Mouse (Mus musculus): ENCODE data around the gene Tmem206.

Tmem206 gene

DNA sequence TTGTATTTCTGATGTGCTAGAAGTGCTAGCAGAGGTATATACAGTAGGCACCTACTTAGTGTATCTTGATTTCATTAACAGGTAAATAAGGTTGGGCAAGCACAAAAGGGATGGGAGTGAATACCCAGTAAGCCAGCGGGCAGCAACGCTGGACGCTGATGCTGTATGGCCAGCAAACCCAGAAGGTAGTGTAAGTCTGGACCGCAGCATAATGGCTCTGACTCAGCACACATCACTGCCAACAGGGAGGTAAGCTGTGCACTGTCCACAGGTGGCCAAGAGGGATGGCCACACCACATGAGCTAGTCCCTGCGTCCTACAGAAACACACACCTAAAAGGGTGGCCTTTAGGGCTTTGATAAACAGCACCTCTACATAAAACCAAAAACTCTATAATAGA, 24.6 kb downstream of the Tmem206 start:
- ATAC-seq (ENCODE audit: low TSS enrichment) = no peak

DNA sequence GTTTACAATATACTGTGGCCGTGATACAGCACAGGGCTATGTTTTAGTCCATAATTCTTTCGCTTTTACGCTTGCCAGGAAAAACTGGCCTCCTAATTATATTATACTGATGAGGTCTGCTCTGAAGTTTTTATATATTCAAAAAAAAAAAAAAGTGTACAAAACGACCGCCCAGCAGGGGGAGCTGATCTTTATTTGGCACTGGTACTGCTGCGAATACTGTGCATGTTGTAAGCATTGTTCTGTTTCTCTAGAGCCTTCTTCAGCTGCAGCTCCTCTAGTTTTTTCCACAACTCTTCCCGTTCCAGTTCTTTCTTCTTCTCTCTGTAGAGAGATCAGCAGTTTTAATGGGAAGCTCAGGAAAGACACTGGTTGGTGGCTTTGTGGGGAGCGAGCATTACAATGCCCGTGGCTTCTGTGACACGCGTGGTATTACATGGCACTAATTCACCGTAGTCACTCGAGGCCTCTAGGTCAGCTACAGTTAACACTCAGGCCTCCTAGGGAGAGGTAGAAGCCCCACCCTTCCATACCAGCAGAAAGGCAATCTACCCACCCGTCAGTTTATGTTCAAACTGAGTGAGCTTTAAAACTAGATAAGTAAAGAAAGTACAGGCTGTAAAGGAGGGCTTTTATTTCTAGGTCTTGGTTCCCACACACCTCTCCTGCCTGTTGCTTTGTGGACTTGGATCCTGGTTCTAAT, 27.2 kb downstream of the Tmem206 start:
- peak; percentile 47; the same call in 1 of the 2 replicates for ATAC-seq (ENCODE audit: low TSS enrichment)

DNA sequence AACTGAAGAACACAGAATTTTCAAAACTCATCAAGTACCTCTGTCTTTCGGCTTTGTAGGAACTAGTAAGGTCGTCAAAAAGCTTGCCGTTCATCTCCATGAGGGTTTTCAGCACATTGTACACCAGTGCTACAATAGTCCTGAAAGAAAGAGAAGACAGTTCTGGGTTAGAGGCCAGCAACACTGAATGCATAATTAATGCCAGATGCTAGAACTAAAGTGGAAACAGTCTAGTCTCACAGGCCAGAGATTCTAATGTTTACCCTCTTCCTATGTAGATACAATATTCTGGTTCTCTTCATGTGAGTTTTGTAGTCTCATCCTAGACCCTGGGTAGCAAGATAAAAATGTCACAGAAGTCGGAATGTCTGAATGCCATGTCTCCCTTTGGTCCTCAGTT, 28.1 kb downstream of the Tmem206 start:
- ATAC-seq (ENCODE audit: low TSS enrichment) = no peak

DNA sequence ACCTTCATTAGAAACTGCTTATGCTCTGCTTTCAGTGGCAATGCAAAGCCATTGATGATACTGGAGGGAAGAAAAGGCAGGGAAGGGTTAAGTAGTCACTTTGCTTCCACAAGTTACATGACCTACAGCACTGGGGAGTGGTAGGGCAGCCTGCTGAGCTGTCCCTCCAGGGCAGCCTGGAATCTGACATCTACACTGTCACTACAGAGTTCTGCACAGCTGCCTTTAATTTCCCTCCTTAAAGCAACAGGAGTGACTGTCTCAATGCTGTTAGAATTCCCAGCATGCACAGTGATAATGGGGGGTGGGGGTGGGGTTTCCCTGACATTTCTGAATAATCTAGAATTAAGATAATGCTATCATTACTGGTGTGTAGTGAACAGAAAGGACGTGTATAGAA, 31.2 kb downstream of the Tmem206 start:
- no peak for ATAC-seq (ENCODE audit: low TSS enrichment)

DNA sequence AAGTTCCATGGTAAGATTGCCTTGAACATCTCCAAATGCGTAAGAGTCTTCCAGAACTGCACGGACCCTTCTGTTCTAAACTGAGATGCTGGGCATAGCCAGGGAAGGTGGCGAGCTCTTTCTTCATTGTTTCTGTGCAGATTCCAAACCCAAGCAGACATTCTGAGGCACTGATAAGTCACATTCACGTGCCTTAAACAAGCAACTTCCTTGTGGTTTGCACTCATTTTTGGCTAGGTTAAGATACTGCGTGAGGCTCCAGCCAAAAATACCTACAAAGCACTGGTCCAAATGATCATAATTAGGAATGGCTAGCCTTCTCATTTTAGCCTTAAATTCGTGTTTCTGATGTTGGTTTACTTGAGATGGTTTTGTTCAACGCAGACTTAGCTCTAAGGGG, 33.8 kb downstream of the Tmem206 start:
- ATAC-seq (ENCODE audit: low TSS enrichment) = no peak

DNA sequence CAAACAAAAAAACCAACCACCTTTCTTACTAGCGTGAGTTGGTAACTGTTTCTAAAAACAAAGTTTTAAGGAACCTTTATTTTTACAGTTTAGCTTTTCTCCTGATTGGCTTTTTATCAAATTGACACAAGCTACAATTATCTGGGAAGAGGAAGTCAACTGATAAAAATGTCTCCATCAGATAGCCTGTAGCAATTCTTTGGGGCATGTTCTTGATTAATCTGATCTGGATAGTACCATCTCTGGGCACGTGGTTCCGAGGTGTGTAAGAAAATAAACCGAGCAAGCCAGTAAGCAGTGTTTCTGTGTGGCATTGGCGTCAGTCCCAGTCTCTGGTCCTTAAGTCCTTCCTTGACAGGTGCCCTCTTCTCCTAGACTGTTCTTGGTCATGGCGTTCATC, 36.7 kb downstream of the Tmem206 start:
- ATAC-seq (ENCODE audit: low TSS enrichment) = no peak

DNA sequence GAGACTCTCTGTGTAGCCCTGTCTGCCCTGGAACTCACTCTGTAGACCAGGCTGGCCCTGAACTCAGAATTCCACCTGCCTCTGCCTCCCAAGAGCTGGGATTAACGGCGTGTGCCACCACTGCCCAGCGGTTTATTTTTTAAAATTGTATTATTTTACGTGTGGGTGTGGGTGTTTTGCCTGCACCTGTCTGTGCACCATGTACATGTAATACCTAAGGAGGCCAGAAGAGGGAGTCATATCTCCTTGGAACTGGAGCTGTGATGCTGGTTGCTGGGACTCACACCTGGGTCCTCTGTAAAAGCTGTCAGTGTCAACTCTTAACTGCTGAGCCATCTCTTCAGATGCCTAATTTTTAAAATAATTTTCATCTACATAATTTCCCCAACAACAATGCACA, 38.8 kb downstream of the Tmem206 start:
- ATAC-seq (ENCODE audit: low TSS enrichment) = no peak

DNA sequence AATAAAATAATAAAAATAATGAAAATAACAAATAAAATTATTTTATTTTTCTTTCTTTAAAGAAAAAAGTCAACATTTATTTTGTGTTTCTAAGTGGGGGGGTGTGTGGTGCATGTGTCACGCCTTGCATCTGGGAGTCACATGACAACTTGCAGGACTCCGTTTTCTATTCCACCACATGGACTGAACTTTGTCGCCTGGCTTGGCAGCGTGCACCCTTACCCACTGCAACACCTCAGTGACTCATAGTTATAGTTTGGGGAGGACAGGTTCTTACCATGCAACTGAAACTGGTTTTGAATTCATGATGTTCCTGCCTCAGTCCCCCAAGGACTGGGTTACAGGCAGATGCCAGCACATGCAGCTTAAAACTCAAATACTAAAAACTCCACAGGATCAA, 42.5 kb downstream of the Tmem206 start:
- no peak for ATAC-seq (ENCODE audit: low TSS enrichment)

DNA sequence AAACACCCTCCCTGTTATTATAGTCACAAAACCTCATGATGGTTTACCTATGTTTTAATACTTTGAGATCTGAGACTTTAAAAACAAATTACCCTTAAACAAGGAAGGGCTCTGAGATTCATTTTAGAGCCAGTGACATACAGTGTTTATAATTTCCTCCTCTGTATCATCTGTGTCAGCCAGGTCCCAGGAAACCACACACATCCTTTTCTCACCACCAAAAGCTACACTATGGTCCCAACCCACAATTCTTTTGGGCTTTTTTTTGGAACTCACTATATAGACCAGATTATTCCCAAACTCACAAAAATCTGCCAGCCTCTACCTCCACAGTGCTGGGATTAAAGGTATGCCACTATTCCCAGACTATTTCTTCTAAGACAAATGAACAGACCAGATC, 43.4 kb downstream of the Tmem206 start:
- no peak for ATAC-seq (ENCODE audit: low TSS enrichment)

DNA sequence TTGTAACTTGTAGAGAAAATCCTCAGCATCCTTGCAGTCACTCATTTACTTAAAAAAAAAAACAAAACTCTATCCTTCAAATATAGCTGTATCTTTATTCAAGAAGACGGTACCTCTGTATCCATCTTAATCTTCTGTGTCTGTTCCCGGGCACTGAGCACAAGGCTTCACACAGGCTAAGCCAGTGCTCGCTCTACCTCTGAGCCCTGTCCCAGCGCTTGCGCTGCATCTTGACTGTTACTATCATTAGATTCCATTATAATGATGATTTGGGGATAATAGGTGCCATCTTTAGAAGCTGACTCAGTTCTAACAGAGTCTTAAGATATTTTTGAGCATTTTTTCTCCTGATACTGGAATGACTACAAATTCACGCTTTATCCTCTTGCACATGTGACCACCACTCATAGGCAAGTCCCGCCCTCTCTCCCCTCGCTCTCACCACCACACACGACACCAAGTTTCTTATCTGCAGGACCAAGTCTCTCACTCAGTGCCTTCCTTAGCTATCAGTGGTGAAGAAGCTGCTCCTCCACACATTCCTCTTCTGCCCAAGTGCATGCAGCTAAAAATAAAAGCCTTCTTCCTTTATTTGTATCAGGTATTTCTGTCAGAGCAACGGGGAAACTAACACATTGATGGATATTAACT, 49.4 kb downstream of the Tmem206 start:
- peak; percentile 31 for ATAC-seq (ENCODE audit: low TSS enrichment)

DNA sequence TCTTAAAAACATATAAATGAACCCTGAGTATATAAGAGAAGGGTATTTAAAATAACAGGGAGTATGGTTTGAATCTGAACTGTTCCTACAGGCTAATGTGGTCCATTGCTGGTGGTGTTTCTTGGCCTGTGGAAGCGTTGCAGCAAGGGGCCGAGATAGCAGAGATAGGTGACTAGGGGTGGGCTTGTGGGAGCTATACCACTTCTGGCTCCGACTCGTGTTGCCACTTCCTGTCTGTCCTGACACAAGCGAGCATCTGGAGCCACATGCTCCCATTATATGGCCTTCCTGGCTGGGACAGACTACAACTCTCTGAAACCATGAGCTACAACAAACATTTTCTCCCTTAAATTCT, 49.9 kb downstream of the Tmem206 start:
- no peak for ATAC-seq (ENCODE audit: low TSS enrichment)

DNA sequence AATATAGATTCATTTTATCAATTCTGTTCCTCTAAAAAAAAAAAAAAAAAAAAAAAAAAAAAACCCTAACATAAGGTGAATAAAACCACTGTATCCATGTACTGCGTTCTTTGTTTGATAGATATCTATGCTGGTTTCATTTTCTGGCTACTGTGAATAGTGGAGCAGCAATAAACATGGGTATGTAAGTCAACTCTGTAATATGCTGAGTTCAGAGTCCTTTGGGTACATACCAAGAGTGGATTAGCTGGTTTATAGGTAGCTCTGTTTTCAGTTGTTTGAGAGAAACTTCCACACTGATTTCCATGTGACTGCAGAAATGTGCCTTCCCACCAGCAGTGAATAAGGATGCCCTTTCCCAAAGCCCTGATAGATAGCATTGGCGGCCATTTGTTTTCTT, 52.4 kb downstream of the Tmem206 start:
- ATAC-seq (ENCODE audit: low TSS enrichment) = no peak

DNA sequence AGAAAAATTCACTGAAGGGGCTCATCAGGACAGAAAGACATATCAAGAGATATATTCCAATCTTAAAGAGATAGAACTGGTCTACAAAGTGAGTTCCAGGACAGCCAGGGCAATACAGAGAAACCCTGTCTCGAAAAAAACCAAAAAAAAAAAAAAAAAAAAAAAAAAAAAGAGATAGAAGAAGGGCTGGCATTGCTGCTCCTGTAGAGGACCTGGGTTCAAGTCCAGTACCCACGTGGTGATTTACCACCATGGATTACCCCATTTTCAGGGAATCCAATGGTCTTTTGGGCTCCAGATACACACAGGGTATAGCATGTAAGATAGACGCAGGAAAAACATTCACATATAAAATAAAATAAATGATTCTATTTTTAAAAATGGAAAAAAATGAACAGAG, 55.1 kb downstream of the Tmem206 start:
- no peak for ATAC-seq (ENCODE audit: low TSS enrichment)

DNA sequence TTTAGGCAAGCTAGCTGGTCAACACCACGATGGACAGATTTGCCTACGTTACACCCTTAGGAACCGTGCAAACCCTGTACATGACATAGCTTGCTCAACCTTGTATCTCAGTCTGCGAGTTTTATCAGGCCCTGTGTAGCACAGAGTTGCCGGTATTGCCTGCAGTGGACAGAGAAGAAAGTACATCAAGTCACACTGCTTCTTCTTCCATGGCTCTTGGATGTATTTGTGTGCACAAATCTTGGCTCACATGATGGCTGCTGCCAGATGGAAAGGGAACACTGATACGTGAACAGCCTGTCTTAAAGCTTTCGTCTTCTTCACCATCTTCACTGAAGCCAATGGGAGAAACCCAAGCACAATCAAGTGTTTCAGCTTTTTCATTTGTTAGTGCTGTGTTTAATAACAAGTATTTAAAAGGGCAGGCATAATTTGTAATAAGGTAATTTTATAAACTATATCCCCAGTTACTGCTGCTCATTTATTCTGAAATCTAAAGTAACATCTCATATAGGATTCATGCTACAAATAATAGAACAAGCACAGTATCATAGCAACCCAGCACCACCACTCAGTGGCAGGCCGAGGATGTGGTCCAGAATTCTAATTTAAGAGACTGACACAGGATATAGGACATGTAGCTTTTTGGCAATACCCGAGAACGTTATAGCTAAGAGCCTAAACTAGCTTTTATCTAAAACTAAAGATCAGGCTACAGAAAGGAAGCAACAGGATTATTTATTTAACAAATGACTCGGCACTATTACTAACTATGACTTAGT, 56.4 kb downstream of the Tmem206 start:
- ATAC-seq (ENCODE audit: low TSS enrichment) = peak; percentile 83

DNA sequence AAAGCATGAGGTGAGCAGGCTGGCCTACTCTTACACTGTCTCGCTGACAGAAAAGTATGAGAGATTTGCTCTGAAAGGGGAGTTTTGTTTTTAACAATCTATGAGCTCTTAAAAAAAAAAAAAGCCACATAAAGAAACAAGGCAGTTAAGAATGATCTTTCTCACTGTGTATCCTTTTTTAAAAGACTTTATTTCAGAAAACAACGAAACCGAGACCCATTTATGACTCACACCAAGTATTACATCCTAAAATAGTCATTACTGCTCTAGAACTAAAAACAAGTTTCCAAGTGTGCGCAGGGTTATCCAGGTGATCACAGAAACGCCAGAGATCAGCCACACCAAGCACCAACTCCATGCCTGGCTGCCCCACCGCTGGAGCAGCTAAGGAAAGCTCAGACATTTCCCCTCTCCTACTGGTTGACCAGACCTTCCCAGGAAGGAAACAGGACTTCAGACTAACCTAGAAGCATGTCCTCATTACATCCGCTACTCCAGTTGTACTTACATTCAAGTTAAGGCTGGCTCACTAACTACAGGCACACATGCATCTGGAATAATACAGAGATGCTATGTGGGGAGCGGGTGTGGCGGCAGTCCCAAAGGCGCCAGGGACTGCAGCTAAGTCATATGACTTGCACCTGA, 59.2 kb downstream of the Tmem206 start:
- no peak for ATAC-seq (ENCODE audit: low TSS enrichment)

DNA sequence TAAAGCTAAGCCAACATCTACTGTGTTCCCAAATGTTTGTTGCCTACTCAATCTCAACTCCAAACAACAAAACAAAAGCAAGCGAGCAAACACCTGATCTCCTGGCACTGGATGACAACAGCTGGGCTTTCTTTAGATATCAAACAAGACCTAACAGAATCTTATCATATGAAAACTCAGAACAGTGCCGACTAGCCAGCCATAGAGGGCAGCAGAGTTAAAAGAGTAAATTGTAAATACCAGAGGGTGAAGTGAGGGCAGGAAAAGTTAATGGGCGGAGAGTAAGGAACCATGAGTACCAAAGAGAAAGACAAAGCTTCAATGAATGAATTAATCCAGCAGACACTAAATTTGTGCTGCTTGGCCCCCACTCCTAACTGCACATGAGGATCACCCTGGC, 65.6 kb downstream of the Tmem206 start:
- ATAC-seq (ENCODE audit: low TSS enrichment) = peak; percentile 75

DNA sequence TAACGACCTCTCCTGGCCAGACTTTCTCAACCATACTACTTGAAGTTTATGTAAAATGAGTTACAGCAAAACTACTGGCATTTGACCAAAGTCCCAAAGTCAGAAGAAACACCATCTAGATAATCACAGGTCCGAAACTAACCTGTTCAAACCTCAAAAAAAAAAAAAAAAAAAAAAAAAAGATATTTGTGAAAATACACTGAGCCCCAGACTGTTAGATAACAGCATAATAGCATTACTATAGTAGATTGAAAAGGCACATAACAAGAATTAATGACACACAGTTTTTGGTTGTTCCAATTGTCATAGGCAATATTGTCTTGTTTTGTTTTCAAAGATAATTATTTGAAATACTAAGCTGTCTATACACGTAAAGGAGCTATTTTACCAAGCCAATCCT, 67.8 kb downstream of the Tmem206 start:
- ATAC-seq (ENCODE audit: low TSS enrichment) = no peak

DNA sequence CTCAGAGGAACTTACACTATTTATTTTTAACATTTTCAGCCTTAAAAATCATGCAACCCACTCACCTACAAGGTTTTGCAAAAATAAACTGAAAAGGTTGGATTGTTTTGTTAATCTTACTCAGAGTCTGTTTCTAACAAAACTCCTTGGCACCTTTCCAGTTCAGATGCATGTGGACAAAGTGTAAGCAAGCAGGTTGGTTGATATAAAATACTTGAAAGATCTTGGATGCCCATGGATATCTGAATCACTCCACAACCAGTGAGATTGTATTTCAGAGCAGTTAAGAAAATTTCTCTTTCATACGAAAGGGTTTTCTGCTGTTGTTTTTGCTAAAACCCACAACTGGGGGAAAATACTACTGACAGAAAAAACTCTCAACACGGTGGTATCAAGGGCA, 68.4 kb downstream of the Tmem206 start:
- no peak for ATAC-seq (ENCODE audit: low TSS enrichment)

DNA sequence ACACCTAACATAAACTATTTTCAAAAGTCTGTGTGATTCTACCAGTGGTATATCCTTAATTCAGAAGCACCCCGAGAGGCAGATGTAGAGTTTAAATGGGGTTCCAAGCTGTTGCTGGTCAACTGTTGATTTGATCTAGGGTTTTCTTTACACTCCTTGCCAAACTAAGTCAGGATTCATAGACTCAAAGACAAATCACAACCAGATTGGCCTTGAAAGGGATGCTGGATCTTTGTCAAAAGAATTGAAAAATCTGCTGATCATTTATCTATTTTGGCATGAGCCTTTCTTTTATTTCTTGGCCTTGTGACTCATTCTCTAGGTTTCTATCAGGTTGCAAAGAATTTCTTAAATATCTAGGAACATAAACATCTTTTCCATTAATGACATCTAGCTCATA, 69.5 kb downstream of the Tmem206 start:
- ATAC-seq (ENCODE audit: low TSS enrichment) = no peak

DNA sequence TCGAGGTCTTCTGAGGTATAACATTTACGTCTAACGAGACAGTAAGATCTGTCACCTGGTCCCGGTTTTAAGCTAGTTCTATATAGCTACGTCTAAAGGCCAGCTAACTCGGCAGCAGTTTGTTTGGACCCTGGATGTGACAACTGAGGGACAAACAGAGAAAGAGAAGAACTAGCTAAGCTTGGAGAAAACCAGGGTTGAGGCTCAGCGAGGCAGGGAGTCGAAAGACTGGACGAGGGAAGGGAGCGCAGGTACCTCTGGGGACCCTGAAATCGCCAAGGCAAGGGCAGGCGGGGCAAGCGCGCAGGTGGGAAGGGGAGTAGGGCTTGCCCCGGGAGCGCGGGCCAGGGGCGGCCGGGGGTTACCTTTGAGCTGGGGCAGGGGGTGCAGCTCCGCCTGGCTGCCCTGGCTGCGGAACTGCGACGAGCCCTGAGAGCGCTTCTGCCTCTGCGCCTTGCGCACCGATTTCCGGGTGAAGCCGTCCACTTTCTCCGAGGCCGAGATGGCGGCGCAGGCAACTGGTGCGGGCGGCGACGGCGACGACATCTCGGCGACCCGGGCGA, 70.2 kb downstream of the Tmem206 start:
- no peak for ATAC-seq (ENCODE audit: low TSS enrichment)

DNA sequence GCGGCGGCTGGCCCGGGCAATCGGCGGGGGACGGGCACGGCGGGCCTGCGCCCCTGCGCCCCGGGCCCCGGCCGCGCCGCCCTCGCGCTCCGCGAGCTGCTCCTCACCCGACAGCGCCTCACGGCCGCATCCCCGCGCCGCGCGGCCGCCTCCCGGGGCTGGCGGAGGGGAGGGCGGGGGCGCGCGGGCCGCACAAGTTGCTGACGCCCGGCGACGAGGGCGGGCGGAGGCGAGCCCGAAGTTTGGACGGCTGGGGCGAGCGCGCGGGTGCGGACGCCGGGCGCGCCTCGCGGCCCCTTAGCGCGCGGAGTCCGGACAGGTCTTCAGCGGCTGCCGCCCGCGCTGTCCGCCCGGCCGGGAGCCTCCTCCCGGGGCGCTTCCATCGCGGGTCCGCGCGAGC, 70.7 kb downstream of the Tmem206 start:
- peak; percentile 6; the same call in 1 of the 2 replicates for ATAC-seq (ENCODE audit: low TSS enrichment)
